Mouse (Mus musculus): ENCODE measurements around the gene 4930402H24Rik.

4930402H24Rik gene

DNA sequence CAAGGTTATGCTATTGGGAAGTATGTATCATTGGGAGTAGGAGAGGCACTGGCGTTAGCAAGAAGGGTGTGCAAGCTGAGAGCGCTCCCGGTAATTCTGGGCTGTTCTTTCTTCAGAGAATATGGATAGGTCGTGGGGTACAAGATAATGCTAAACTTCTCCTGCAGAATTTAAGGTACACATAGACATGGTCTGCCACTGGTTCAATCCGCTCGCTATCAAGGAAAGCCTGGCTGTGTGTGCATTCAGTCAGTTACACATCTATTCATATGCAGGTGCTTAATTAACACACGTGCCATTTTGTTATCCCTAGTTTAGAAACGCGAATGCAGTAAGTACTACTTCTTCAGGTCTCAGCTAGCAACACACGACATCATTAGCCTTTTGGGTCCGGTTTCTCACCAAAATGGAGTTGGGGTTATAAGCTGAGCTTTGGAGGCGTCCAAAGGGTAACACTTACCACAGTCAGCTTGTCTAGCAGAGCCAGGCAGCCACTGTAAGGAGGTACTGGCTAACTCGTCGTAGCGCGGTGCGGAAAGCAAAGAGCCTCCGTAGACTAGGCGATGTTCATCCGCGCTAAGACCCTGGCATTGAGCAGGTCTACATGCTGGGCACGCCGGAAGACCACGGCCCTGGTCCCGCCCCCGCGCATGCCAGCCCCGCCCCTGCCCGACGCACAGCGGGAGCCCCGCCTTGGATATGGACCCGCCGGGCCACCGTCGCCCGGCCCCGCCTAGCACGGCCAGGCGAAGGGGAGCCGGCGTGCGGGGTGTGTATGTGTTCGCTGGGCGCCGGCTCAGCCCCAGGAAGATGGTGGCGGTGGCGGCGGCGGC lies at the start of gene 4930402H24Rik, which contains the start of gene Atrn:
4930402H24Rik (minus strand) TSS at position 656 of the 833 bp plus-strand sequence.
Atrn (plus strand) TSS at position 745 of the 833 bp plus-strand sequence.
- DNase-seq (ENCODE audit: low spot score in 2 of 2), result peak; percentile 85 to 90

DNA sequence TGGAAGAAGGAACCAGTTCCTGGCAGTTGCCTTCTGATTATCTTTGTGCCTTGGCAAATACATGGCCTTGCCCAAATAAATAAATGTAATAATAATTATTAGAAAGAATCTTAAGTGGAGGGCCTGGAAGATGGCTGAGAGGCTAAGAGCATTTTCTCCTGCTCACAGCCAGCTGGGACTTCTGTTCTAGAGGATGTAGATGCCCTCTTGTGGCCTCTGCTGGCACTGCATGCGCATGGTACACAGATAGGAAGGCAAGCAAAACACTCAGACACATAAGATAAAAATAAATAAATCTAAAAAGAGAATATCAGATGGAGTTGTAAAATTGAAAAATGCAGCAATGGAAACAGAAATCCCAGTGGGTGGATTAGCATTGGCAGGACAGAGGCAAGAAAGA lies 44.3 kb upstream of the 4930402H24Rik start:
- DNase-seq (ENCODE audit: low spot score in 2 of 2), result peak; percentile 83 to 89

GRCm38 (mm10) chr2:130949781-130950180 lies 43.6 kb upstream of the 4930402H24Rik start:
- DNase-seq (ENCODE audit: low spot score in 2 of 2), result no peak

DNA sequence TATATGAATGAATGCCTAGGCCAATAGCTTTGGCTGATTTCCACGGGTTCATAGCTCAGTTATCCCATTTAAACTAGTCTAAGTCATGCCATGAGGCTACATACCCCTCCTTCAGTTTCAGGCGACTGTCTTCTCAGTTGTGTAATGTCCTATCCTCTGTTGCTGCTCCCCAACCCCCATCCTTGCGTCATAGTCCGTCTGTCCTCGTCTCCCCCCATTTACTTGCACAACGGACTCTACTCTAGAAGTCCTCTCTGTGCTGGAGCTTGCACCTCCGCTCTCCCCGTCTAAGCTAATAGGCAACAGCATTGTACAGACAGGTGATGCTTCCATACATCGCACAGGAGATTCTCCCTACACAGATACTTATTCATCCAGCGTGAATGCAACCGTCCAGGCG lies 26.7 kb upstream of the 4930402H24Rik start:
- no peak for DNase-seq (ENCODE audit: low spot score in 2 of 2)

DNA sequence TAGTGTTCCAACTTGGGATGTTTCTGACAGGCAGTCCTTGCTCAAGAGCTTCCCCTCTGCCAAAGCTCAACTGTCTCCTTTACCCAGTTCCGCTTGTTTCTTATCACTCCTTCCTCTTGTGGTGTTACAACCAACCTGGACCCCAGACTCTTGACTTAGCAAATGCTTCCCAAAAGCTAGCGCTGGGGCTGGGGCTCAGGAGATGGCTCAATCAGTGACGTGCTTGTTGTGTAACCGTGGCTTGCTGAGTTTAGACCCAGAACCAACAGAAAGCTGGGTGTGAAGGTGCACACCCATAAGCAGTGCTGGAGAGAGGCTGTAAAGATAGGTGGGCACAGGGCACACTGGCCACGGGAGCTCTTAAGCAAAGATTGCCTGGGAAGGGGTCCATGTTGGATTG lies 23.8 kb upstream of the 4930402H24Rik start:
- no peak for DNase-seq (ENCODE audit: low spot score in 2 of 2)

- no peak for DNase-seq (ENCODE audit: low spot score in 2 of 2)
These were observed 22.3 kb upstream of the 4930402H24Rik start for GRCm38 (mm10) chr2:130928530-130928929.

- no peak for DNase-seq (ENCODE audit: low spot score in 2 of 2)
These were observed 21.8 kb upstream of the 4930402H24Rik start for GRCm38 (mm10) chr2:130928031-130928430.

GRCm38 (mm10) chr2:130924950-130925349 lies 18.7 kb upstream of the 4930402H24Rik start:
- no peak for DNase-seq (ENCODE audit: low spot score in 2 of 2)

DNA sequence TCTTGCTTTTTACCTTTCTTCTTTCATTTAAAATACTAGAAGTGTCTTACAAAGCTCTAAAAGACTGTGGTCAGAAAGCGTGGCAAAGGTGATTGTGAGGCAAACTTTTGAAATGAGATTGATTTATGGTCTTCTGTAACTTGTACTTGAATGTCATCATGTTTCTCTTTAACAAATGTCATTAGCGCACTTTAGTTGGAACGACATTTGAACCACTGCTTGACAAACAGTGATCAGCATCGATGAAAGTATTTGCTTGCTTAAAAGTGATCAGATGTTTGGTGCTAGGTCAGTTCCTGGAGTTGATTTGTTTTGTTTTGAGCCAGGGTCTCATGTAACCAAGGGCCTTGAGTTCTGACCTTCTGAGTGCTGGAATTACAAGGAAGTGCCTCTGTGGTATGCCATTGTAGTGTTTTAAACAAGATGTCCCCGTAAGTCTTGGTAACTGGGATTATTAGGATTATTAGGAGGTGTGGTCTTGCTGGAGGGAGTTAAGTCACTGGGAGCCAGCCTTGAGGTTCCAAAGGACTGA lies 12.9 kb upstream of the 4930402H24Rik start:
- no peak for DNase-seq (ENCODE audit: low spot score in 2 of 2)

DNA sequence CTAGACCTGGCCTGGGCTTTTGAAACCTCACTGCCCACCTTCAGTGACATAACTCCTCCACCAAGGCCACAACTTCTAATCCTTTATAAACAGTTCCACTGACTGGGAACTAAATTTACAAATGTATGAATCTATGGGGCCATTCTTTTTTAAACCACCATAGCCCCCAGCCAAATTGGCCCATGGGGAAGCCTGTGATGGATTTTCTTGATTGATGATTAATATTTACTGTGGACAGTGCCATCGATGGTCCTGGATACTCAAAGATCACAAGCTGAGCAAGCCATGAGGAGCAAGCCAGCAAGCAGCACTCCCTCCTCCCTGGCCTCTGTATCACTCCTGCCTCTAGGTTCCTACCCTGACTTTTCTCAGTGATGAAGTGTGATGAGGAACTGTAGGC lies 11.5 kb upstream of the 4930402H24Rik start:
- DNase-seq (ENCODE audit: low spot score in 2 of 2), result no peak

GRCm38 (mm10) chr2:130916521-130917147 lies 10.4 kb upstream of the 4930402H24Rik start:
- no peak for DNase-seq (ENCODE audit: low spot score in 2 of 2)

DNA sequence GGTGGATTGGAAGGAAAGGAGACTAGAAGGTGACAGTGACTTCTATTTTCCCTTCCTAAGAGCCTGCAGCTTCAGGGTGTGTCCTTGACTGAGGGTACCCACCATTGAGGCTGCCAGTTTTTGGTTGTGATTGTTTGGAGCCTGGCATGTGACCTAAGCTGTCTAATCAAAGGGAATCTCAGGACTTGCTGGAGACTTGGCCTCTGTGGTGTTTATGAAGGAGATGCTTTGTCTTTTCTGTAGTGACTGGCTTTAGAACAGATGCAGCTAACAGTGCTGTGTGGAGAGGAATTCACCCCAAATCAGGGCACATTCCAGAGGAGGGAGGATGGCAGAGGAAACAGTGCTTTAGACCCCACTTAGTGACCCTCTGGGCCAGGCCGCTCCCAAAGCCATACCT lies 8.7 kb upstream of the 4930402H24Rik start:
- no peak for DNase-seq (ENCODE audit: low spot score in 2 of 2)

- no peak for DNase-seq (ENCODE audit: low spot score in 2 of 2)
These were observed 5.5 kb upstream of the 4930402H24Rik start for GRCm38 (mm10) chr2:130911691-130912090.

- DNase-seq (ENCODE audit: low spot score in 2 of 2), result no peak
These were observed 544 bp upstream of the 4930402H24Rik start for GRCm38 (mm10) chr2:130906584-130907315.

- no peak for DNase-seq (ENCODE audit: low spot score in 2 of 2)
These were observed 7.4 kb downstream of the 4930402H24Rik start for GRCm38 (mm10) chr2:130898783-130899182.

- no peak for DNase-seq (ENCODE audit: low spot score in 2 of 2)
These were observed 8.3 kb downstream of the 4930402H24Rik start for GRCm38 (mm10) chr2:130897856-130898255.

DNA sequence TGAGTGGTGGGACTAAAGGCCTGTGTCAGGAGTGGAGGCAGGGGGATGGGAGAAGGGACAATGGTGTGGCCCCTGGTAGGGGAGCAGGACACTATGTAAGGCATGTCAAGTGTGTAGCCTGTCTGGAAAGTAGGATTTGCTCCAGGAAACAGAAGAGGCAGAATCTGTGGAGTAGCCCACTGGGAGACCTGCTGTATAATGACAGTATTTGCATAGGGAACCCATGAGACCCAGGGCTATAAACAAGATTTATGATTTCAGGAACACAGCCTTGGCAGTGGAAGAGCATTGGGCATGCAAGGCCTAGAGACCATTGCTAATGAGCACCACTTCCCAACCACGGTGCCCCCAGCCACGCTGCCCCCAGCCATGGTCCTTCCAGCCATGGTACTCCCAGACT lies 9.3 kb downstream of the 4930402H24Rik start:
- DNase-seq (ENCODE audit: low spot score in 2 of 2), result no peak

DNA sequence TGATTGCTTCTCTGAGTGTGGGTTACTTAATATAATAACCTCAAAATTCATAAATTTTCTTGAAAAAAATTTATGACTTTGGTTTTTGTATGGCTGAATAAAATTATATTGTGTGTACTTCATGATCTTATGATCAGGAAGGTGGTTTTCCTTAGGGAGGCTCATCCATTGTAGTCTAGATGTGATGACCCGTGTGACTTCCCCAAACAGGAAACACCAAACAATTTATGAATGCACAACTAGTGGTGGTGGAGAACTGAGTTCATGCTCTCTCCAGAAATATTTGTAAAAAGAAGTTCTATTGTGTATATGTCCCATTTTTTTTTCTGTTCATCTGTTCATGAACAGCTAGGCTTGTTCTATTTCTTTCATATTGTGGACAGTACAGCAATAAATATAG lies 18.8 kb downstream of the 4930402H24Rik start:
- DNase-seq (ENCODE audit: low spot score in 2 of 2), result no peak

DNA sequence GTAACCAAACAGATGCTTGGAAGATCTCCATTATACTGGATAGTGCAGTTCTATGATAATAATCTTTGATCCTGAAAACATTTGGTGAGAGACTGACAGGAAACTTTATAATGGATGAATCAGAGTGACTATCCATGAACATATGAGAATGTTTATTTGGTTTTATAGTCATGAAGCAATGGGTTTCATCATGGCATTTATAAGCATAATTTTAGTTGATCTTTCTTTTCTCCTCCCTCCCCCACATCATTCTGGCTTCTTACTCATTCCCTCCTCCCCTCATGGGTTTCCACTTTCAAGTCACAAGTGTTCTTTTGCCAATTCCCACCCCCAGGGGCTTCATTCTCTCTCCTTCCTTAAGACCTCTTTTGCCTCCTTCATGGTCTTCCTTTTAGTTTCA lies 19.2 kb downstream of the 4930402H24Rik start:
- DNase-seq (ENCODE audit: low spot score in 2 of 2), result no peak

- no peak for DNase-seq (ENCODE audit: low spot score in 2 of 2)
These were observed 28.8 kb downstream of the 4930402H24Rik start for GRCm38 (mm10) chr2:130877376-130877775.

GRCm38 (mm10) chr2:130870916-130871315 lies 35.3 kb downstream of the 4930402H24Rik start:
- no peak for DNase-seq (ENCODE audit: low spot score in 2 of 2)

DNA sequence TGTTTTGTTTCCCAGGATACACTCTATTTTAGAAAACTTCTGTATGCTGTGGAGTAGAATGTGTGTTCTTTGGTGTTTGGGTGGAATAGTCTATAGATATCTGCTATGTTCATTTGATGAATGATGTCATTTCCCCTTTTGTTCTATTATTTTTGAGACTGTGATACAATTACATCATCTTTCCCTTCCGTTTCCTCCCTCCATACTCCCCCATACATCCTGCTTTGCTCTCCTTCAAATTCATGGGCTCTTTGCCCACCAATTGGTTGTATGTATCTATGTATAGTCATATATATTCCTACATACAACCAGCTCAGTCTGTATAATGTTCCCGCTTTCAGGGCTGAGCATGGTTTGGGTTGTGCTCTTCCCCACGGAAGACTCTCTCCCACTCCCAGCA lies 44.1 kb downstream of the 4930402H24Rik start:
- no peak for DNase-seq (ENCODE audit: low spot score in 2 of 2)

All from frontal cortex, postnatal 10 days (tissue).